Mouse (Mus musculus) Patski (cell line): ENCODE results near the gene Mlycd. TPM values are rescaled to one million over a fixed set of nuclear protein-coding genes. Genes with fewer than 3 reads are reported as not detected.

Experiments used
- ATAC-seq: fragments of 100-300 bp; one replicate; pipeline ENCODE4 v1.8.0; 2021
- CTCF ChIA-PET: fragments of 350-600 bp; sonication (Branson Sonifier 250); formaldehyde crosslinking; loops from one replicate; lab custom pipeline; 2022; ENCODE audit warnings: inconsistent platforms; lab: Charles Lee
- POLR2A ChIA-PET: fragments of 350-600 bp; sonication (Branson Sonifier 250); formaldehyde crosslinking; loops from one replicate; lab custom pipeline; 2022; ENCODE audit warnings: antibody characterized with exemption, inconsistent platforms; lab: Charles Lee
- DNase-seq: peaks from one replicate; pipeline ENCODE4 v3.0.0-alpha.2; 2011; ENCODE audit warnings: low read depth, low spot score
- H3K27me3 ChIP-seq: fragments of 371-371 bp; one replicate; pipeline ENCODE4 v1.5.1; 2021
- CTCF ChIP-seq: fragments of 100-300 bp; IDR thresholded peaks from one replicate; pipeline ENCODE4 v1.5.1; 2021
- in situ Hi-C: fragments of 300-500 bp; cut with MboI; formaldehyde crosslinking; loops from 3 replicates; pipeline ENCODE4 v1.11.1; 2018; ENCODE audit warnings: low pct_unique_long_range_greater_than_20kb, mixed read lengths
- polyA plus RNA-seq: library from polyadenylated mRNA; unstranded; gene quantifications from one replicate; pipeline ENCODE4 v1.2.3, GENCODE M21; 2021

Gene Mlycd
- polyA plus RNA-seq, 1 experiment from 2014 or later: 25.7 TPM

GRCm38 (mm10) chr8:119438876-119439275 is 44.2 kb downstream of the Mlycd start:
- in situ Hi-C loops: no loop called here
- no peaks in the 10 kb centered on the region for H3K27me3 ChIP-seq
- CTCF ChIA-PET: interaction anchor here (2.7 to 3.5 kb wide), 2 partner anchors 10 to 25 kb away, joined by 20 to 49 read pairs; no protein-coding TSS in a partner anchor
- no peak for TF ChIP-seq CTCF
- ATAC-seq (no peak), DNase-seq (no peak)
- POLR2A ChIA-PET: interaction anchor here (0.6 to 1.7 kb wide), 4 partner anchors 15 to 578 kb away, joined by 3 to 5 read pairs (median 4); no protein-coding TSS in a partner anchor

- no peaks in the 10 kb centered on the region for H3K27me3 ChIP-seq
- ChIA-PET POLR2A (interaction anchor here (0.6 to 1.7 kb wide), 3 partner anchors 16 to 577 kb away, joined by 3 to 5 read pairs (median 4); no protein-coding TSS in a partner anchor), CTCF (interaction anchor here (1.2 to 3.5 kb wide), 9 partner anchors 10 to 237 kb away, joined by 3 to 49 read pairs (median 10); partner anchors contain the start of gene Taf1c)
- no peak for DNase-seq
- ATAC-seq: no peak
- no peak for TF ChIP-seq CTCF
- in situ Hi-C loops: no loop called here
Observed at GRCm38 (mm10) chr8:119439424-119439823, 44.7 kb downstream of the Mlycd start.

DNA sequence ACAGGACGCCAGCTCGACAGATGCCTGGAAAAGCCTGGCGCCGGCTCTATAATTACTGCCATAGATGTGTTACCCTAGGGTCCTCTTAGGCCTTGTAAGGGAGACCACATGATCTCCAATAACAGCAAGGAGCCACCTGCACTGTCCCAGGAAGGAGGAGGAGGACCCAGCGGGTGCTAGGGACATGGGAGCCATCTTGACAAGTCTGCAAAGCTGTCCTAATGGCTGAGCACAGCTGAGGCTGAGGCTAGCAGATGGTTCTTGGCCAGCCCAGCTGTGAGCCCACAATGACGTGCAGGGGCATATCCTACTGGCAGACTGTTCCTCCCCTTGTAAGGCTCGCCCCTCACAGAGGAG is 45.2 kb downstream of the Mlycd start:
- DNase-seq: no peak
- no peak for ATAC-seq
- POLR2A ChIA-PET: interaction anchor here (1.1 to 1.7 kb wide), 3 partner anchors 12 to 27 kb away, joined by 3 to 5 read pairs (median 4); no protein-coding TSS in a partner anchor
- no peaks in the 10 kb centered on the region for H3K27me3 ChIP-seq
- in situ Hi-C loops: no loop called here
- TF ChIP-seq CTCF: no peak
- CTCF ChIA-PET: interaction anchor here (1.0 to 3.5 kb wide), 20 partner anchors 11 to 237 kb away, joined by 3 to 49 read pairs (median 4); partner anchors contain the start of gene Taf1c

GRCm38 (mm10) chr8:119440250-119440951 is 45.7 kb downstream of the Mlycd start:
- in situ Hi-C loops: no loop called here
- no peaks in the 10 kb centered on the region for H3K27me3 ChIP-seq
- DNase-seq: no peak
- ChIA-PET CTCF (interaction anchor here (1.0 to 3.5 kb wide), 22 partner anchors 10 to 236 kb away, joined by 3 to 49 read pairs (median 4); partner anchors contain the start of gene Taf1c), POLR2A (interaction anchor here (1.1 to 1.7 kb wide), 3 partner anchors 12 to 28 kb away, joined by 3 to 5 read pairs (median 4); no protein-coding TSS in a partner anchor)
- peak; percentile 58 for ATAC-seq
- TF ChIP-seq CTCF: no peak

GRCm38 (mm10) chr8:119440952-119441270 is 46.2 kb downstream of the Mlycd start:
- no peak for TF ChIP-seq CTCF
- ATAC-seq (no peak), DNase-seq (no peak)
- CTCF ChIA-PET: interaction anchor here (1.0 to 3.5 kb wide), 21 partner anchors 10 to 165 kb away, joined by 3 to 49 read pairs (median 5); partner anchors contain the start of gene Taf1c
- no peaks in the 10 kb centered on the region for H3K27me3 ChIP-seq
- POLR2A ChIA-PET: interaction anchor here (1.0 to 1.3 kb wide), 2 partner anchors 13 to 28 kb away, joined by 3 to 4 read pairs; no protein-coding TSS in a partner anchor
- in situ Hi-C loops: no loop called here

GRCm38 (mm10) chr8:119442013-119442412 is 47.3 kb downstream of the Mlycd start:
- POLR2A ChIA-PET: interaction anchor here (1.0 kb wide), 1 partner anchor 29 kb away, joined by 3 read pairs; no protein-coding TSS in a partner anchor
- in situ Hi-C loops: no loop called here
- no peak for ATAC-seq
- no peak for DNase-seq
- CTCF ChIA-PET: interaction anchor here (2.3 kb wide), 1 partner anchor 14 kb away, joined by 14 read pairs; no protein-coding TSS in a partner anchor
- TF ChIP-seq CTCF: no peak
- no peaks in the 10 kb centered on the region for H3K27me3 ChIP-seq

DNA sequence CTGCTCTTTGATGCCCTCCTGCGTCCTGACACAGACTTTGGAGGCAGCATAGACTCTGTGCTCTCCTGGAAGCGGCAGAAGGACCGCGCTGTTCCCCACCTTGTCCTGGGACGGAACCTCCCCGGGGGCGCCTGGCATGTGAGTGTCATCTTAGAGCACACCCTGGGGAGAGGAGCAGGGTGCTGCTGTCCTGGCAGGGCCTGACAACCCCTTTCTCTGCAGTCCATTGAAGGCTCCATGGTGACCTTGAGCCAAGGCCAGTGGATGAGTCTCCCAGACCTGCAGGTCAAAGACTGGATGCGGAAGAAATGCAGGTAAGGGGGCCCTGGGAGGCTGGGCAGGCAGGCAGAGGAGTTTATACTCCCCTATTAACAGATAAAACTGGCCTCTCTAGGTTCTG is 48.3 kb downstream of the Mlycd start:
- TF ChIP-seq CTCF: no peak
- ChIA-PET POLR2A (no interaction called here), CTCF (interaction anchor here (1.3 to 1.7 kb wide), 3 partner anchors 31 to 233 kb away, joined by 3 to 6 read pairs (median 4); no protein-coding TSS in a partner anchor)
- H3K27me3 ChIP-seq: no peaks in the 10 kb centered on the region
- no peak for ATAC-seq
- in situ Hi-C loops: no loop called here
- DNase-seq: no peak

GRCm38 (mm10) chr8:119446211-119446989 is 51.7 kb downstream of the Mlycd start, which contains the start of gene Necab2:
Necab2 (plus strand) TSS chr8:119446719.
- no peaks in the 10 kb centered on the region for H3K27me3 ChIP-seq
- ChIA-PET POLR2A (no interaction called here), CTCF (interaction anchor here (0.6 to 1.4 kb wide), 3 partner anchors 10 to 47 kb away, joined by 3 to 5 read pairs (median 3); no protein-coding TSS in a partner anchor)
- ATAC-seq: peak; percentile 24
- no peak for TF ChIP-seq CTCF
- in situ Hi-C loops: loop anchor here (5.0 kb wide), 2 partner anchors 34 to 231 kb away; no protein-coding TSS in a partner anchor
- DNase-seq: no peak

- ATAC-seq (no peak), DNase-seq (no peak)
- in situ Hi-C loops: loop anchor here (5.0 kb wide), 2 partner anchors 35 to 230 kb away; no protein-coding TSS in a partner anchor
- CTCF ChIA-PET: no interaction called here
- no peaks in the 10 kb centered on the region for H3K27me3 ChIP-seq
- POLR2A ChIA-PET: no interaction called here
- TF ChIP-seq CTCF: no peak
Observed at GRCm38 (mm10) chr8:119446990-119447780, 52.5 kb downstream of the Mlycd start.
